Comparison of ENCODE assay signal across 9 mouse cellular contexts in genomic region chr11:12540333-12540870, GRCm38 (mm10).
A peak's percentile ranks its signal among the peaks of the same experiment; 100 is the strongest.
DNase-seq lines count a peak whose midpoint lies in the region; ATAC-seq and TF ChIP-seq lines count a peak whose summit lies in the region.
"Had no signal": no experiment of that assay in that cellular context is flagged by ENCODE, and none has a peak within 500 bp of the region (broad histone marks: within the 10 kb centered on the region; RNA-seq: fewer than 3 reads in every experiment).

No protein-coding gene starts in this region.

- no peak for TF ChIP-seq POLR2A in cortical plate, adult 2 months (IDR thresholded peaks at IDR 0.05; ENCODE audit: extremely low read depth, insufficient read depth, low read length)
- TF ChIP-seq POLR2A in limb, embryonic 14.5 days (IDR thresholded peaks at IDR 0.05; ENCODE audit: borderline replicate concordance, extremely low read depth, insufficient read depth, insufficient read length) = no peak

- no peaks in the 10 kb centered on the region for H3K4me1 ChIP-seq in cortical plate, adult 2 months (ENCODE audit: control insufficient read depth, insufficient read depth, low read length)
- H3K4me1 ChIP-seq in limb, embryonic 14.5 days (ENCODE audit: control insufficient read depth, insufficient read depth, low read length) = no peaks in the 10 kb centered on the region
- H3K4me1 ChIP-seq: intestine, embryonic 15.5 days had no signal

- WGBS in limb, embryonic 14.5 days = 46% methylated on average over 5 of the region's 5 CpGs

- H3K4me3 ChIP-seq in cortical plate, adult 2 months (ENCODE audit: insufficient read depth, low read length) = no peak overlapping the region
- H3K4me3 ChIP-seq in limb, embryonic 14.5 days (replicated peaks; ENCODE audit: low read length) = no peak overlapping the region
- H3K4me3 ChIP-seq: intestine, embryonic 15.5 days had no signal

- H3K9ac ChIP-seq in limb, embryonic 14.5 days (ENCODE audit: low read depth, low read length, severe bottlenecking) = no peak overlapping the region
- H3K9ac ChIP-seq: intestine, embryonic 15.5 days had no signal

- H3K36me3 ChIP-seq in limb, embryonic 14.5 days (ENCODE audit: control insufficient read depth, insufficient read depth, low read length) = no peaks in the 10 kb centered on the region
- H3K36me3 ChIP-seq: intestine, embryonic 15.5 days had no signal

- no peak overlapping the region for H3K27ac ChIP-seq in cortical plate, adult 2 months (ENCODE audit: insufficient read depth, low read length)
- no peak overlapping the region for H3K27ac ChIP-seq in limb, embryonic 14.5 days (replicated peaks; ENCODE audit: low read depth, low read length)
- H3K27ac ChIP-seq: intestine, embryonic 15.5 days had no signal

- ATAC-seq in limb, embryonic 14.5 days (ENCODE audit: low FRiP score, low read depth) = peak; percentile 47; the same call in 1 of the 2 replicates
- ATAC-seq: intestine, embryonic 15.5 days had no signal

- no peaks in the 10 kb centered on the region for H3K27me3 ChIP-seq in limb, embryonic 14.5 days (ENCODE audit: control insufficient read depth, insufficient read depth, low read length)
- H3K27me3 ChIP-seq: intestine, embryonic 15.5 days had no signal

- no peaks in the 10 kb centered on the region for H3K9me3 ChIP-seq in limb, embryonic 14.5 days (ENCODE audit: control insufficient read depth, low read length)
- H3K9me3 ChIP-seq: intestine, embryonic 15.5 days had no signal

- H3K4me2 ChIP-seq in limb, embryonic 14.5 days (replicated peaks; ENCODE audit: low read depth, low read length, severe bottlenecking) = no peak overlapping the region
- H3K4me2 ChIP-seq: intestine, embryonic 15.5 days had no signal

- peak; percentile 60 for TF ChIP-seq CTCF in cortical plate, adult 2 months (IDR thresholded peaks at IDR 0.05; ENCODE audit: extremely low read depth, insufficient read depth, low read length)

- DNase-seq in kidney, adult 9 months = peak; percentile 19
- DNase-seq in kidney, adult 8-10 months = no peak
- peak; percentile 79 for DNase-seq in ES-CJ7 (ENCODE audit: low read depth, low spot score)
- peak; percentile 22 for DNase-seq in limb, embryonic 14.5 days (ENCODE audit: low spot score)
- DNase-seq in spleen, postnatal 4 days (ENCODE audit: low spot score in 2 of 2) = no peak
- no peak for DNase-seq in spleen, postnatal 36 days (ENCODE audit: low spot score in 2 of 2)
- DNase-seq: adrenal gland, postnatal 14 days had no signal

Comparison
In these comparisons a context has a peak if more than half of its experiments do, and no peak if none do; other contexts are left out.
1. DNase-seq: peak in kidney, adult 9 months (single experiment), ES-CJ7 (single experiment) and limb, embryonic 14.5 days (single experiment); none in kidney, adult 8-10 months (0 of 2), spleen, postnatal 4 days (0 of 2) and spleen, postnatal 36 days (0 of 2).